Mouse (Mus musculus) neural tube, embryonic 13.5 days (tissue): ENCODE measurements at regions not wholly inside any gene's neighbourhood (a gene's known extent, or its start where the extent isn't known, plus 50 kb on each side); places are given as distances from the start of the nearest gene placed in this dataset.

Source experiments
- ATAC-seq: fragments of 200-750 bp; cut with Nextera tagmentation; 2 replicates; pipeline ENCODE4 v1.8.0; 2017; ENCODE audit warnings: low read depth, mild to moderate bottlenecking, moderate TSS enrichment, moderate library complexity
- H3K27ac ChIP-seq: fragments of 300-500 bp; sonication (generic); replicated peaks from 2 replicates; pipeline ENCODE4 v1.5.1; 2015; ENCODE audit warnings: moderate library complexity, mild to moderate bottlenecking, inconsistent platforms
- H3K27me3 ChIP-seq: fragments of 300-500 bp; sonication (generic); 2 replicates; pipeline ENCODE4 v1.6.1; 2015; ENCODE audit warnings: mild to moderate bottlenecking, inconsistent platforms
- H3K36me3 ChIP-seq: fragments of 300-500 bp; sonication (generic); 2 replicates; pipeline ENCODE4 v1.6.1; 2015; ENCODE audit warnings: mild to moderate bottlenecking, inconsistent platforms
- H3K4me1 ChIP-seq: fragments of 300-500 bp; sonication (generic); replicated peaks from 2 replicates; pipeline ENCODE4 v1.6.1; 2015; ENCODE audit warnings: inconsistent platforms
- H3K4me2 ChIP-seq: fragments of 300-500 bp; sonication (generic); 2 replicates; pipeline ENCODE4 v1.6.1; 2015; ENCODE audit warnings: inconsistent platforms, mild to moderate bottlenecking, moderate library complexity
- H3K4me3 ChIP-seq: fragments of 300-500 bp; sonication (generic); 2 replicates; pipeline ENCODE4 v1.5.1; 2015; ENCODE audit warnings: mild to moderate bottlenecking, inconsistent platforms
- H3K9ac ChIP-seq: fragments of 300-500 bp; sonication (generic); 2 replicates; pipeline ENCODE4 v1.6.1; 2015; ENCODE audit warnings: moderate library complexity, mild to moderate bottlenecking, inconsistent platforms
- H3K9me3 ChIP-seq: fragments of 300-500 bp; sonication (generic); 2 replicates; pipeline ENCODE4 v1.6.1; 2016; ENCODE audit warnings: inconsistent platforms
- WGBS: fragments of 180-500 bp; shearing (Covaris S2); methylation state at CpG from one replicate; pipeline ENCODE4 v1.1.7; 2015; 5-methylcytosine and 5-hydroxymethylcytosine counted together

DNA sequence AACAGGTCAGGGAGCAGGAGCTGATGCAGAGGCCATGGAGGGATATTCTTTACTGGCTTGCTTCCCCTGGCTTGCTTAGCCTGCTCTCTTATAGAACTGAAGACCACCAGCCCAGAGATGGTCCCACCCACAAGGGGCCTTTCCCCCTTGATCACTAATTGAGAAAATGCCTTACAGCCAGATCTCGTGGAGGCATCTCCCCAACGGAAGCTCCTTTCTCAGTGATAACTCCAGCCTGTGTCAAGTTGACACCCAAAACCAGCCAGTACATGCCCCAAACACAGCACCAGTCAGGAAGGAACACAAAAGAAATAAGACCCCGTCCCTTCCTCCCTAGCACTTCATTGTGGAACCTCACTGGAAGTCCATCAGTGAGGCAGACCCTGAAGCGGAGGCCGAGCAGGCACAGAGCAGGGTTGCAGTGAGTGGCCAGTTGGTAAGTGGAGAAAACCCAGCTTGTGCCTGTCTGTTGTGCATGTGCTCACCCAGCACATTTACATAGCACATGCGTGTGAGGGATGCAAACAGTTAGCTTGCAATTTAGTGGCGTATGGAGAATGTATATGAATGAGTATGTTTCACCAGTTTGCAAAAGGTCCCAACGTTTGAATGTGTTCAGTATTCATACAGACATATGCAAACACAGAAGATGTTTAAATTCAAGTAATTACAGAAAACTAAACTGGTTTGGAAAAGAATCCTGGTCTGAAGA lies 114.5 kb upstream of the Tspan2 start:
- Histone ChIP-seq H3K9ac (no peak overlapping the region), H3K36me3 (no peaks in the 10 kb centered on the region), H3K4me2 (no peak overlapping the region), H3K4me3 (no peak overlapping the region), H3K4me1 (no peaks in the 10 kb centered on the region), H3K27me3 (no peaks in the 10 kb centered on the region), H3K27ac (no peak overlapping the region), H3K9me3 (no peaks in the 10 kb centered on the region)
- 79% methylated on average over 8 of the region's 8 CpGs for WGBS
- no peak for ATAC-seq

DNA sequence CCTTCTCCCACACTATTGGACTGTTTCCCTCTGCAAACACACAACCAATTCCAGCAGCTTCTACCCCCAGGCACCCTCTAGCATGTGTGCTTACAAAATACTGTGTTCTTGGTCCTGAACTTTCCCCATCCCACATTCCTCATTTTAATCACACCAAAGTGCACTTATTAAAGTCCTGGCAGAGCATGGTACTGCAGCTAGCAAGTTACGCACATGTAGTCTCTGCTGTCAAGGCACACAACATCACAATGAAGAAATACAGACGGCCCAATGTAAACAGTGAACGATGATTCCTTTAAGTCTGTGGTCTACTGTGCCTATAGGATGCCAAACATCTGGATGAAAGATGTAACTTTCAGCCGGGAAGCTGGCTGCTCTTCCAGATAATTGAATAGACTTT lies 98.3 kb upstream of the Tspan2 start:
- Histone ChIP-seq H3K4me1 (no peaks in the 10 kb centered on the region), H3K4me3 (no peak overlapping the region), H3K27ac (no peak overlapping the region), H3K9ac (no peak overlapping the region), H3K36me3 (no peaks in the 10 kb centered on the region), H3K4me2 (no peak overlapping the region), H3K27me3 (no peaks in the 10 kb centered on the region), H3K9me3 (no peaks in the 10 kb centered on the region)
- ATAC-seq, result no peak
- 84% methylated on average over 4 of the region's 4 CpGs for WGBS

DNA sequence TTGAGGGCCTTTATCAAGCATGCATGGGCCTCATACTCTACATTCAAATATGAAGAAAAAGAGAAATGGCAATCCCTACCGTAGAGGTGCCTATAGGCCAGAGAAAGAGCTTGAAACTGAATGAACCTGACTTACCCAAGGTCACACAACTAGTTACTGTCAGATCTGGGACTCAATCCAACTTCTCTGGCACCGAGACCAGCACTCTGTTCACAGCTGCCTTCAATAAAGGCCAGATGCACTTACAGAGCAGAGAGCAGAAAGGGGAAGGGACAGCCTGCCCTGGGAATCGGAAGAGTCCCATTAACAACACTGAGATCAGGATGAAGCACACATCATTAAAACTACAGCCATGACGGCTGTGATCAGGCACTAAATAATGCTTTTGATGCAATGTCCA lies 97.7 kb upstream of the Tspan2 start:
- Histone ChIP-seq H3K9ac (no peak overlapping the region), H3K27me3 (no peaks in the 10 kb centered on the region), H3K9me3 (no peaks in the 10 kb centered on the region), H3K27ac (no peak overlapping the region), H3K4me1 (no peaks in the 10 kb centered on the region), H3K36me3 (no peaks in the 10 kb centered on the region), H3K4me2 (no peak overlapping the region), H3K4me3 (no peak overlapping the region)
- 78% methylated on average over 4 of the region's 4 CpGs for WGBS
- no peak for ATAC-seq

DNA sequence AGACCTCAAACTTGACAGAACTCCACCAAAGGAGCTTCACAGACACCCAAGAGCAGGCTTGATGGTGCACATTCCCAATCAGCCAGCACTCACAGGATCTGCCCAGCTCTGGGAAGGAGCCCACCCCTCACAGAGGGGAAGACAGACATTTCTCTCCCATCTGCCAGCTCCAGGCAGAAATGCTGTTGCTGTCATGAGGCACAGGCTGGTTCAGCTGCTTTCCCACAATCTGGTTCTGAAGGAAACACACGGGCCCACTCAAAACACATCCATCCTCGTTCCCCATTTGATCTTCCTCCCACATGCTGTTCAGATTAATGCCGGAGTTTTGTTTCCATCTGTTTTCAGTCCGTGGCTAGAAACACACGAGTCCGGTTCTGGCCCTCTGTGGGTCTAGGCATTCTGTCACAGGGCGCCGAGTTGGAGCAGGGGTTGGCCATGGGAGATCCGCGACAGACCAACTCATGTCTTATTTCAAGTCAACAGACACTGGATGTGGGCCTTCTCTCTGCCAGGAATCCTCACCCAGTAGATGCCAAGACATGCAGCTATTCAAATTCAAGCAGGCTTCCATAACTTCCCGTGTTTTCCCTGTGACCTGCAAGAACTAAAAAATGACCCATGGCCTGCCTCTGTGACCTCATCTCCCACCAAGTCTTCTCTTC lies 89.9 kb upstream of the Tspan2 start:
- WGBS, result 80% methylated on average over 11 of the region's 11 CpGs
- no peak overlapping the region for H3K4me2 ChIP-seq

DNA sequence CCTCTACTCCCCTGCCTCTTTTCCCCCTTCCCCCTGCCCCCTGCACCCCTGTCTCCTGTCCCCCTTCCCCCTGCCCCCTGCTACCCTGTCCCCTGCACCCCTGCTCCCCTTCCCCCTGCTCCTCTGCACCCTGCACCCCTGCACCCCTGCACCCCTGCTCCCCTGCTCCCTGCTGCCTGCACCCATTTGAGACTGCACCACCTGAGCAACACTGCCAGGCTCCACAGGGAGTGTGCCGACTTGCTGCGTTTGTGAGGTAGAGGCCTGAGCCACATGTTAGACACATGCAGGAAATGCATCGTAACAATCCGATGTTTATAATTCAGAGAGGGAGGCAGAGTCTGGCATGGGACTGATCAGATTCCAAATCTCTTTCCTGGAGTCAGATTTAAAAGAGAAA lies 85.9 kb upstream of the Tspan2 start:
- ATAC-seq, result no peak
- 80% methylated on average over 4 of the region's 4 CpGs for WGBS

More for the DNA sequence above, 89.9 kb upstream of the Tspan2 start:
- no peak overlapping the region for H3K27ac ChIP-seq
- H3K9ac ChIP-seq, result no peak overlapping the region
- no peak overlapping the region for H3K4me3 ChIP-seq
- H3K36me3 ChIP-seq, result no peaks in the 10 kb centered on the region
- H3K4me1 ChIP-seq, result no peaks in the 10 kb centered on the region
- no peaks in the 10 kb centered on the region for H3K9me3 ChIP-seq
- no peaks in the 10 kb centered on the region for H3K27me3 ChIP-seq
- ATAC-seq, result no peak

DNA sequence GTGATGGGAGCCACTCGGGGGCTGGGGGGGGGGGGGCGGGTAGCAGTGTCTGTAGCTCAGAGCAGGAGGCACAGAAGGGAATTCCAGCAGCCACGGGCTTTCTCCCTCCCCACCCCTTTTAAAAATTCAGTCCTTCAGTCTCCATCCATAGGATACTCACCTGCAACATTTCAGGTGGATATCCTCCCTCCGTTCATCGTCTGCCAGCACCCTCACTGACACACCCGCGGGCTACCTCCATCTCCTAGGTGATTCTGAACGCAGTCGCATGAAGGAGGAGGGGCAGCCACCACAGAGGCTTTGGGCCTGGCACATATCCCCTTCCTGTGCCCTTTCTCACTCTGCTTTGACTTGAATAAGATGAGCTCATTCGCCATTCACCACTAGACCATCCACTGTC lies 79.4 kb upstream of the Tspan2 start:
- Histone ChIP-seq H3K4me1 (no peaks in the 10 kb centered on the region), H3K4me2 (no peak overlapping the region), H3K27me3 (no peaks in the 10 kb centered on the region), H3K27ac (no peak overlapping the region), H3K36me3 (no peaks in the 10 kb centered on the region), H3K4me3 (no peak overlapping the region), H3K9me3 (no peaks in the 10 kb centered on the region), H3K9ac (no peak overlapping the region)
- no peak for ATAC-seq
- 88% methylated on average over 10 of the region's 10 CpGs for WGBS

More for the DNA sequence above, 85.9 kb upstream of the Tspan2 start:
- no peak overlapping the region for H3K27ac ChIP-seq
- no peak overlapping the region for H3K9ac ChIP-seq
- H3K4me1 ChIP-seq, result no peaks in the 10 kb centered on the region
- H3K9me3 ChIP-seq, result no peaks in the 10 kb centered on the region
- H3K4me3 ChIP-seq, result no peak overlapping the region
- no peaks in the 10 kb centered on the region for H3K27me3 ChIP-seq
- H3K36me3 ChIP-seq, result no peaks in the 10 kb centered on the region
- no peak overlapping the region for H3K4me2 ChIP-seq

DNA sequence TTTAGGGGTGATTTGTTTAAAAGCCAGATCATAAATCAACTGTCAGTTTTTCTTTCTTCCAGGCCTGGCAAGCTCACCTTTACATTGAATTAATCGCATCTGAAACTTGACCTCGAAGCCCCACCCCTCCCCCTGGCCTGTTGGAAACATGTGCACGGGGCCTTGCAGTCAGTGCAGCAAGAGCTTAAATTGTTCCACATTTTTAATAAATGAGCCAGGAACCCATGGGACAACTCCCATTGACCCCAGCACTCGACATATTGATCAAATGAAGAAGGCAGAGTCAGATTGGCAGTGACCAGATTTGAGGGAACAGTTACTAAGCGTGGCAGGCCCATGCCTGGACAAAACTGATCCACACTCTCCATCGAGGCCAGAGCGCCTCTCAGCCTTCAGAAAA lies 77.2 kb upstream of the Tspan2 start:
- no peak for ATAC-seq
- Histone ChIP-seq H3K27me3 (no peaks in the 10 kb centered on the region), H3K27ac (no peak overlapping the region), H3K4me2 (no peak overlapping the region), H3K36me3 (no peaks in the 10 kb centered on the region), H3K9me3 (no peaks in the 10 kb centered on the region), H3K9ac (no peak overlapping the region), H3K4me3 (no peak overlapping the region), H3K4me1 (no peaks in the 10 kb centered on the region)
- WGBS, result 67% methylated on average over 7 of the region's 7 CpGs

DNA sequence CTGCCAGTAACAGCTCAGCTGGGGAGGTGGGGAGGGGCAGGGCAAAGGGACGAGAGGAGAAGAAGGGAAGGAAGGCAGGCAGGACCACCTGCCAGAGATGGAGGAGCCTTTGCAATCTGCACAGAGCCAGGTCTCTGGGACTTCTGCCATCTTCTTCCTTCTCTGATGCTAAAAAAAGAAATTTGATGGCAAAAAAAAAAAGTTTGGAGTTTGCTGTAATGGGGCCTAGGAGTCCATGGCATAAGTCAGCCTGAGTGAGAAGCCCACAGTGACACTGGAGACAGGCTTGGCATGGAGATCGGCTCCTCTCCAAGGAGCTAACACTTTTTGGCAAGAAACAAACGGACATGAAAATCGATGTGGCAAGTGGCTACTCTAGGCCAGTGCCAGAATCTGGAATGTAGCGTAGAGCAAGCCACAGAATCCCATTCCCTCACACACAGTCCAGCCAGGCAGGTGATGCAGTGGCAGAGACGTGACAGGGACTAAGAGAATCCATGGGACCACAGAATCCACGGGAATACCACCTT lies 76.7 kb upstream of the Tspan2 start:
- H3K36me3 ChIP-seq, result no peaks in the 10 kb centered on the region
- H3K4me3 ChIP-seq, result no peak overlapping the region
- H3K4me1 ChIP-seq, result no peaks in the 10 kb centered on the region
- H3K27me3 ChIP-seq, result no peaks in the 10 kb centered on the region
- no peak for ATAC-seq
- H3K27ac ChIP-seq, result no peak overlapping the region
- H3K9ac ChIP-seq, result no peak overlapping the region
- WGBS, result 81% methylated on average over 7 of the region's 7 CpGs
- no peak overlapping the region for H3K4me2 ChIP-seq
- no peaks in the 10 kb centered on the region for H3K9me3 ChIP-seq

DNA sequence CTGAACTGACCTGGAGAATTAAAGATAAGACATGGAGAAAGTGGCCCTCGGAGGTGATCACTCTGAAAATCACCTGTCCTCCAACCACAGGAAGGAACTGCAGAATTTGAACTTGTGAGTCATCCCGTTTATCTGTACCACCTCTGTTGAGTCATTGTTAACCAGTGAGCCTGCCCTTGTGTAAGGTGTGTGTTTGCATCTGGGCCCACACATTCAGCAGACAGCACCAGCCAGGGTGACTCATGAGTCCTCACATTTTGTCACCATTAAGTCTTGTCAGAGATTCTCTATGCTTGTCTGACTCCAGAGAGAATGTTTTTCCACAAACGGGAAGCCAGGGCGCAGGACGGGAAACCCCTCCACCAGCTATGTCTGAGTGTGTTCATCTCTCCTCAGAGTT lies 75.0 kb upstream of the Tspan2 start:
- no peak for ATAC-seq

DNA sequence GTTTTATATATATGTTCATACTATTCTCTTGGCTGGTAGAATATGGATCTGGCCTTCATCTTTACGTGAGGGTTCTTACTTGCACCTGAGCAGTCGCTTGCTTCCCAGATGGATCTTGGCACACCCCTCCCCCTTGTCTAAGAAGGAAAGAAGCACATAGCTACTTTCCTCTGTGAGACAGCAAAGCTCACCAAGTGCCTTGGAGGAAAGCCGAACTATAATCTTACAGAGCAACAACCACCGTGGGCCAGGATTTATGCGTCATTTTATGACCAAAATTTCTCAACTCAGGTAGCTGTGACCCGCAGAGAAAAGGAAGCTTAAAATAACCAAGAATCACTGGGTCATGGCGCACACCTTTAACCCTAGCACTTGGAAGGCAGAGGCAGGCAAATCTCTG lies 73.0 kb upstream of the Tspan2 start:
- H3K36me3 ChIP-seq, result no peaks in the 10 kb centered on the region
- 94% methylated on average over 7 of the region's 7 CpGs for WGBS
- no peaks in the 10 kb centered on the region for H3K27me3 ChIP-seq
- H3K9me3 ChIP-seq, result no peaks in the 10 kb centered on the region
- H3K4me2 ChIP-seq, result no peak overlapping the region
- no peak overlapping the region for H3K9ac ChIP-seq
- no peak overlapping the region for H3K4me3 ChIP-seq
- ATAC-seq, result no peak
- no peak overlapping the region for H3K27ac ChIP-seq
- no peaks in the 10 kb centered on the region for H3K4me1 ChIP-seq

More for the DNA sequence above, 75.0 kb upstream of the Tspan2 start:
- no peak overlapping the region for H3K4me2 ChIP-seq
- no peaks in the 10 kb centered on the region for H3K36me3 ChIP-seq
- no peak overlapping the region for H3K9ac ChIP-seq
- WGBS, result 87% methylated on average over 5 of the region's 5 CpGs
- no peaks in the 10 kb centered on the region for H3K27me3 ChIP-seq
- no peak overlapping the region for H3K4me3 ChIP-seq
- H3K4me1 ChIP-seq, result no peaks in the 10 kb centered on the region
- no peak overlapping the region for H3K27ac ChIP-seq
- H3K9me3 ChIP-seq, result no peaks in the 10 kb centered on the region

DNA sequence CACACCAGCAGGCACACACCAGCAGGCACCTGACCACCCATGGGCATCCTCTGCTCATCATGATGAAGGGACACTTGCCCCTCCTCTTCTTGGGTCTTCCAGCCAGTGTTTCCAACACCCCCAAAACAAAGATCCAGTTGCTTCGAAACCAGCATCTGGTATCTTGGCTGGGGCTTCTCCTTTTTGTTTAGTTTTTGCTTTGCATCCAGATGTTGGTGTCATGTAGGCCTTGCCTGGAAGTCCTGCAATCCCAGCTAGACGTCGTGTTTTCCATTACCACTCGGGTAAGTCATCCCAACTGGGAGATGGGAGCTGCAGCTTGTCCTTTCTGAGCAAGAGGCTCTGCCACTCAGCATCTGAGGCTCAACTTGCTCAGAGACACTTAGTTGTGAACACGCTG lies 70.6 kb upstream of the Tspan2 start:
- Histone ChIP-seq H3K36me3 (no peaks in the 10 kb centered on the region), H3K4me2 (no peak overlapping the region), H3K9ac (no peak overlapping the region), H3K27ac (no peak overlapping the region), H3K4me1 (no peaks in the 10 kb centered on the region), H3K27me3 (no peaks in the 10 kb centered on the region), H3K9me3 (no peaks in the 10 kb centered on the region), H3K4me3 (no peak overlapping the region)
- ATAC-seq, result no peak
- 87% methylated on average over 5 of the region's 5 CpGs for WGBS

DNA sequence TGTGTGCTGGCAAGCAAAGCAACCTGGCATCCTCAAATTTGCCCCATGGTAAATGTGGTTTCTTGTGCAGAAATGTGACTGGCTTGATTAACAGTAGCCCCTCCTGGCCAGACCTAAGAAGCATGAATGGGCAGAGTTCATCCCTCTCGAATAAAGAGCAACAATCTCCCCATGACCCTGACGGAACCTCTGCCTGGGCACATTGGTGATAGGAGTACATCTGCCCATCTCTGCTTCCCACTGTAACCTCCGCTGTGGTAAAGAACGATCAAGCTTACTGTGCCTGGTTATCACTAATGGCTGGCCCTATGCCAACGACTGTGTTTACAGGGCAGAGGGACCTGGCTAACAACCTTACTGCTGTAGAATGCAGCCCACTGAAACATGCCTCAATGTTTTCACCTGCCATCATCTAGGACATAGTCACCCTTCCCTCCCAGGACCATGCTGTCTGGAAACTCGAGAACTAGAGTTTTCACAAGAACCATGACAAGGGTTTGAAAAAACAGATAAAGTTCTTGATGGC lies 69.6 kb upstream of the Tspan2 start:
- Histone ChIP-seq H3K27ac (no peak overlapping the region), H3K9ac (no peak overlapping the region), H3K27me3 (no peaks in the 10 kb centered on the region), H3K9me3 (no peaks in the 10 kb centered on the region), H3K4me2 (no peak overlapping the region), H3K36me3 (no peaks in the 10 kb centered on the region), H3K4me3 (no peak overlapping the region), H3K4me1 (no peaks in the 10 kb centered on the region)
- ATAC-seq, result no peak
- WGBS, result 86% methylated on average over 6 of the region's 6 CpGs
